Mouse (Mus musculus) CH12F3 (cell line): ENCODE data around the gene Slc23a4.

Experiments
- in situ Hi-C: fragments of 300-500 bp; cut with MboI; formaldehyde crosslinking; loops from 2 replicates; pipeline ENCODE4 v1.14.3; 2020; ENCODE audit warnings: low sequenced_read_pairs

Gene Slc23a4

GRCm38 (mm10) chr6:34914462-34914861, 73.7 kb downstream of the Slc23a4 start:
- in situ Hi-C loops, result no loop called here

- in situ Hi-C loops, result no loop called here
Measured at GRCm38 (mm10) chr6:34913341-34914040, 74.7 kb downstream of the Slc23a4 start.

DNA sequence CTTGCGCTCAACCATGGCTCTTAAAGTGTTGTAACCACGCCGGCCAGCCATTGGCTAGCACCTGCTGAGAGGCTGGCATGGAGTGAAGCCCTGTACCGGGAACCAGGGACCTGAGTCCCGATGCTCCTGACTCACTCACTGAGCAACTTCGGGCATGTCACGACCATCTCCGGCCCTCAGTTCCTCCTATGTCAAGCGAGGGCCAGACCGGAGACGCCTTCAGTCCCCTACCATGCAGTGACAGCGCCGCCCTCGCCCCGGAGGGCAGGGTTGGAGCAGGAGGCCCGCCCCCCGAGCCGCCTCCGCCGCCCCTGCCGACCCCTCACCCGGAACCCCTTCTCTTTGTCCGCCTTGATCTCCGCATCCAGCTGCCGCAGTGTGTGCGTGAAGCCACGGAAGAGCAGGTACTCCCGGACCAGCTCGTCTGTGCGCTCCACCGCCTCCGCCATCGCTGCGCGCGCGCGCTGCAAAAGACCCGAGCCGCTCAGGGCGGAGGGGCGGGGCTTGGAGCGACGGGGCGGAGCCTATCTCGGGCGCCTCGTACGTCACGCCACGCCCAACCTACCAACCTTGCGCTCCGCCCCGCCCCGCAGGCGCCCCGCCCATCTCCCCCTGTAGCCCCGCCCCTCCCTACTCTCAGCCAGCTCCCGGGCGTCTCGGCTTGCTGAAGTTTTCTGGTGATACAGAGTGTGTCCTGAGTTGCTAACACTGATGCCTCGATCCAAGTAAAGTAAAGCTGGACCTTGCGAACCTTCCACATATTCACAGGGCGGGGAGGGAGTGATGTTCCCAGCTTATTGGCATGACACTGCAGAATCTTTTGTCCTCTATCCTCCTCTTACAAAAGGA, 77.6 kb downstream of the Slc23a4 start, which contains the start of gene Wdr91:
Wdr91 (minus strand) TSS at position 506 of the 849 bp plus-strand sequence.
- in situ Hi-C loops, result no loop called here

- in situ Hi-C loops, result no loop called here
Measured at GRCm38 (mm10) chr6:34909631-34910345, 78.4 kb downstream of the Slc23a4 start.

DNA sequence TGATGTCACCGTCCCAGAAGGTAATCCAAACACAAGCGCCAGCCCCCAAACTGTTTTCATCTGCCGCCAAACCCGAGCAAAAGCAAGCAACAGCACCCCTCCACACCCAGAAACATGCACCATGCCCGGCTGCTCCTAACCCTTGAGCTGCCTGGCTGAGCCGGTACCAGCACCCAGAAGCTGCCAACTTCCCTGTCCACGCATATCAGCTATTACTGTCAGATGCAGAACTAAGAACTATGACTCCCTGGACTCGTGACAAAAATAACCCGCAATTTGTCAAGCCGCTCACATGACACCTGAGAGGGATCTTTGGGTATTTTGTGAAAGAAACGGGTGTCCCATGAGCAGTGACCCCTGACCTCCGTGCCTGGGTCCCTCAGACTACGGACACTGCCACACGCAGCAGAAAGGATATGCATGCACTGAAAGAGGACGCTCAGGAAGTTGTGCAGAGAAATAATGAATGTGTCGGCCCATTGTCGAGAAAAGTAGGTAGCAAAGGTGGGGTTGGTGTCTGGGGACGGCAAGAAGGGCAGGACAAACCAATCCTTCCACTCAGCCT, 80.4 kb downstream of the Slc23a4 start:
- in situ Hi-C loops, result no loop called here

DNA sequence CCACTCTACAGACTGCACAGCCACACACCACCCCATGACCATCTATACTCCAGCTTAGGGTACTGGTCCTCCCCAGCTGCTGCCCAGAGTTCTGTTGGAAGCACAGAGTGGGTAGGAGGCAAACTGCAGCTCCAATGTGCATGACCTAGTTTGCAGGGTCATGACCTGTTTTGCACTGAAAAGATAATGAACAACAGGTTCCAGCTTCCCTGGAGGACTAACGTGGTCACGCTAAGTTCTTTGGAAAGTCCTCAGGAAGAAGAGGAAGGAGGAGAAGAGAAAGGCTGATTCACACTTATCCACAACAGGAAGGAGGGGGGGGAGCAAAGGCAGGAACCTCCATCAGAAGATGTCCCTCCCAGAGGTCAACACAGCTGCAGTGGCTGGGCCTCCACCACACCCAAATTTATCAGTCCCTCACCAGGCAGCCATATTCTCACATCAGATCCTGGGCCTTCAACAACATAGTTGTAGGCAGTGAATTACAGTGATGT, 81.0 kb downstream of the Slc23a4 start:
- in situ Hi-C loops, result no loop called here

DNA sequence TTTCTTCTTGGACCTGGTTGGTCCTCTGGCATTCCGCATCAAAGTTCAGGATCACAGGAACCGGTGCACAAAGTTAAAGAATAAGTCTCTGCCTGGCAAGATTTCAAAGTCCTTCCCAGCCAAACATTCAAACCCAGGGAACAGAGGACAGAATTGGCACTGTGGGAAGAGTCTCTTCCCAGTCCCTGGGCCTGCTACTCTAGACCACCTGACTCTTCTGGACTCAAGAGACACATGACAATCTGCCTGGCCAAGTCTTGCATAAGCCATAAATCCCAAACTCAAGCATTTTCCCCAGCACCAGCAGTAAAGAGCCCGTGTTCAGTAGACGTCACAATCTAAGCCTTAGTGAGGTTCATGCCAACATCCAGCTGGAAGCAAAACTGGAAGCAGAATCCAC, 81.5 kb downstream of the Slc23a4 start:
- in situ Hi-C loops, result no loop called here

DNA sequence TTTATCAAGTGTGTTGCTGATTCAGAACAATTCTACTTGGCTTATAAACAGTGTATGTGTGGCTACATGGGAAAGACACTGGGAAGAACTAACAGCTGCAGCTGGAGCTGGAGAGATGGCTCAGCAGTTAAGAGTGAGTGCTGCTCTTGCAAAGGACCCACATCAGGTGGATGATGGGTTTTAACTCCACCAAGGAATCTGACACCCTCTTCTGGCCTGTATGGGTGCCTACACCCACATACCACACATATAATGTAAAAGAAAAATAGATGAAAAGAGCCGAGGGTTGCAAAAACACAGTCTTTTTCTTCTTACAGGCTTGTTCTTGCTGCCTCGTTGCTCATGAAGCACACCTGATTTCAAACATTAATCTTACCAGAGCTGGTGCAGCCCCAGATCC, 82.1 kb downstream of the Slc23a4 start:
- in situ Hi-C loops, result no loop called here

GRCm38 (mm10) chr6:34904361-34904760, 83.8 kb downstream of the Slc23a4 start:
- in situ Hi-C loops, result no loop called here

DNA sequence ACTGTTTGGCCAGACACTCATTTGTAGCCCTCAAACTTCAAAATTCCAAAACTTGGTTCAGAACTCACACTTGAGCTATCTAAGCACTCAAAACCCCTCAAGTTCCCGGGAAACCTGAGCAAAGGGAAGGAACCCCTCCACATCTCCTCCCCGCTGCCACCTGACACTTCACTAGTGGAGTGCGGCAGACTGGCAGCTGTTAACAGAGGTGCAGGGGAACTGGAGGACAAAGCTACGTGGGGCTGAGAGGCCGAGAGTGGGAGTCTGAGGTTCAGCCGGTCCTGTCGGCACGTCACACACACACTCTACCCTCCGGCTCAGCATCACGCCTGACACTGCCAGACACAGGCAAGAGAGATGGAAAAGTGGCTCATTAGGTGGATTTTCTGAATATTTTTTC, 84.4 kb downstream of the Slc23a4 start:
- in situ Hi-C loops, result no loop called here

DNA sequence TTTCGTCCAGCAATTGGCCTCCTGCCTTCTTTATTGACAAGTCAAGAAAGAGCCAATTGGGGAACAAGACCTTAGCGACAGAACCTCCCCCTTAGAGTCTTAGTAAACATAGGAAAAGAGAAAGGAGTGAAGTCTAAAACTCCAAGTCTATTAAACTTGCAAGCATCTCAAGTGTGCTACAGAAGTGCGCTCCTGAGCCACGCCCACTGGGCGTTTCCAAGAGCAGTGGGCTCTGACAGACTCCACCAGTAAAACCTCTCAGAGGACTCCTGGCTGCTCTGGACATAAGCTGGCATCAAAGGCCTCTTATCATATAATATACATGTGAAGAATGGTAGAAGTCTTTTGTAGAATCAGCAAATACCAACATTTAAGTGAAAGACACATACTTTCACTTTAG, 84.8 kb downstream of the Slc23a4 start:
- in situ Hi-C loops, result no loop called here

DNA sequence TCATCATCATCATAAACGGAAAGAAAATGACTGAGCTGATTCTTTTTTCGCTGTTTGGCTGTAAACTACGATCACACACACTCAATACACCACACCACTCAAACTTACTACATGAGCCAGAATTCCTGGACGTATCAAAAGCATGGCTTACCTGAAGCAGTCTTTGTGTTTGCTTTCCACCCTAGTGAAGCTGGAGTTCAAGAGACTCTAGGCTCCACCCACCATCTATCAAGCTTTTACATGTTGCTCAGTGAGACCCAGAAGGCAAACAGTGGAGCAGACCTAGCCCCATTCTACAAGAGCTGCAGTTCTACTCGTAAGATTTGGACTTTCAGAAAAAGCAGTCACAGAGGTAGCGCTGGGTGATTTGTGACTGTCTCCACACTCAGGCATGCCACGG, 85.6 kb downstream of the Slc23a4 start:
- in situ Hi-C loops, result no loop called here

- in situ Hi-C loops, result no loop called here
Measured at GRCm38 (mm10) chr6:34901911-34902444, 86.2 kb downstream of the Slc23a4 start.

GRCm38 (mm10) chr6:34900990-34901389, 87.2 kb downstream of the Slc23a4 start:
- in situ Hi-C loops, result no loop called here

- in situ Hi-C loops, result no loop called here
Measured at GRCm38 (mm10) chr6:34899127-34899526, 89.1 kb downstream of the Slc23a4 start.

- in situ Hi-C loops, result no loop called here
Measured at GRCm38 (mm10) chr6:34896168-34896780, 91.9 kb downstream of the Slc23a4 start.

DNA sequence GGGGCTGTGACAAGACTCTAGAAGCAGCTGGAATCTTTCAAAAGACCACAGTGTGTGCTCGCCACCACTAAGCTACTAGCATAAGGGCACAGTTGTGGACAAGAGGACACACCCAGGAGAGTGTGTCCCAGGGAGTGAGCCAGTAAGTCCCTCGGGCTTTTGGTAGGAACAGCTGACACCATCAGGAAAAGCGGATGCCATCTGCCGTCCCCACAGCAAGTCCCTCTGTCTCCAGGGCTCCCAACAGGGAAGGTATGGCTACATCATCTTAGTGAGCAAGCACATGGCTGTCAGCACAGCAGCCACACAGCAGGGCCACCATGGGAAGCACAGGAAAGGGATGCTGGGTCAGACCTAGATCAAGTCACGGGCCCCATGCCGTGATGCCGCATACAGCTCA, 92.6 kb downstream of the Slc23a4 start:
- in situ Hi-C loops, result no loop called here
